Mouse (Mus musculus) thymus, adult 2 months (tissue): ENCODE measurements around the gene Mxi1.

Source experiments
- CTCF ChIP-seq: fragments of 200-500 bp; IDR thresholded peaks from 2 replicates; pipeline ENCODE4 v1.5.1; 2012; ENCODE audit warnings: mild to moderate bottlenecking, control low read depth, low read length, moderate library complexity, borderline replicate concordance; ENCODE audit not compliant: control insufficient read depth, poor library complexity, insufficient read depth; ENCODE audit errors: extremely low read depth
- POLR2A ChIP-seq: fragments of 200-500 bp; IDR thresholded peaks from 2 replicates; pipeline ENCODE4 v1.6.1; 2012; ENCODE audit warnings: mild to moderate bottlenecking, low read length, control low read depth, moderate library complexity; ENCODE audit not compliant: control insufficient read depth, poor library complexity, insufficient read depth; ENCODE audit errors: extremely low read depth

- TF ChIP-seq POLR2A (no peak), CTCF (no peak)
These were observed 24.9 kb downstream of the Mxi1 start for GRCm38 (mm10) chr19:53335241-53335640.
